Mouse (Mus musculus) neural tube, embryonic 15.5 days (tissue): ENCODE measurements at regions not wholly inside any gene's neighbourhood (a gene's known extent, or its start where the extent isn't known, plus 50 kb on each side); places are given as distances from the start of the nearest gene placed in this dataset.

Experiments used
- ATAC-seq: fragments of 200-750 bp; cut with Nextera tagmentation; 2 replicates; pipeline ENCODE4 v1.8.0; 2017; ENCODE audit warnings: mild to moderate bottlenecking, moderate TSS enrichment, moderate library complexity; ENCODE audit not compliant: low FRiP score
- H3K27ac ChIP-seq: fragments of 300-500 bp; sonication (generic); replicated peaks from 2 replicates; pipeline ENCODE4 v1.5.1; 2015; ENCODE audit warnings: mild to moderate bottlenecking, inconsistent platforms
- H3K27me3 ChIP-seq: fragments of 300-500 bp; sonication (generic); replicated peaks from 2 replicates; pipeline ENCODE4 v1.6.1; 2015; ENCODE audit warnings: inconsistent platforms
- H3K36me3 ChIP-seq: fragments of 300-500 bp; sonication (generic); 2 replicates; pipeline ENCODE4 v1.6.1; 2015; ENCODE audit warnings: inconsistent platforms
- H3K4me1 ChIP-seq: fragments of 300-500 bp; sonication (generic); 2 replicates; pipeline ENCODE4 v1.6.1; 2015; ENCODE audit warnings: inconsistent platforms
- H3K4me2 ChIP-seq: fragments of 300-500 bp; sonication (generic); 2 replicates; pipeline ENCODE4 v1.6.1; 2015; ENCODE audit warnings: inconsistent platforms, mild to moderate bottlenecking, moderate library complexity
- H3K4me3 ChIP-seq: fragments of 300-500 bp; sonication (generic); replicated peaks from 2 replicates; pipeline ENCODE4 v1.5.1; 2015; ENCODE audit warnings: mild to moderate bottlenecking, inconsistent platforms
- H3K9ac ChIP-seq: fragments of 300-500 bp; sonication (generic); replicated peaks from 2 replicates; pipeline ENCODE4 v1.6.1; 2015; ENCODE audit warnings: mild to moderate bottlenecking, inconsistent platforms
- H3K9me3 ChIP-seq: fragments of 300-500 bp; sonication (generic); replicated peaks from 2 replicates; pipeline ENCODE4 v1.6.1; 2016; ENCODE audit warnings: inconsistent platforms
- WGBS: fragments of 180-500 bp; shearing (Covaris S2); methylation state at CpG from one replicate; pipeline ENCODE4 v1.1.7; 2015; ENCODE audit warnings: mixed read lengths; 5-methylcytosine and 5-hydroxymethylcytosine counted together

DNA sequence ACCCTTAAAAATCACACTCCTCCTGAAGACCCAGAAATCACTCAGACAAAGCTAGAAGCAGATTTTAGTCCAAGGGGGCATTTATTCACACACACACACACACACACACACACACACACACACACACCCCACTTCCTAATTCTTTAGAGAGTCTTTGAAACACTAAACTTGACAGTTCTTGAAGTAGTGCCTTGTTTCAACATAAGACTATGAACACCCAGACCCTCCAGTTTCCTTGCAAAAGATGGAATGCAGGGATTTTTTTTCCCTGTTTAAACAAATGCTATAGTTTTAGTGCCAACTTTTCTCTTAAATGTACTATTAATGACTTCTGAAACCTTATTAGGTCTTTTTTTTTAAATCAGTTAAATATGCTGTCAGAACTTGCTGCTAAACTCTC lies 279.2 kb upstream of the Fat1 start:
- H3K4me2 ChIP-seq = no peak overlapping the region
- H3K27ac ChIP-seq = no peak overlapping the region
- no peak overlapping the region for H3K9ac ChIP-seq
- H3K36me3 ChIP-seq = no peaks in the 10 kb centered on the region
- ATAC-seq = no peak
- no peak overlapping the region for H3K4me3 ChIP-seq
- no peaks in the 10 kb centered on the region for H3K27me3 ChIP-seq
- H3K9me3 ChIP-seq = no peaks in the 10 kb centered on the region
- no peaks in the 10 kb centered on the region for H3K4me1 ChIP-seq

DNA sequence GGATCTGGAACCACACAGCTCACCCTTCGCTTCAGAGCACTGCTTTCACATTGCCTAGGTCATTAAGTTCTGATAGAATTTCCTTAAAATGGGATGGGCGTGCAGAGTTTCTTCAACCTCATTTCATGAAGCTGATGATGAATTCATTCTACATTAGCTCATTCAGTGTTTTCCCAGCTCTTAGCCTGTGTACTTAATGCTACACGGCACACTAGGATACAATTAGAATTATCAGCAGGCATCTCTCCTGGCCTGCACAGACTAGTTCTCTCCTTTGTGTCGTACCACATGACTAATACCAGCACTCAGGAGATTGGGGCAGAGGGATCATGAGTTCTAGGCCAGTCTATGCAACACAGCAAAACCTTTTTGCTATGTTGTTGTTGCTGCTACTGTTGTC lies 278.8 kb upstream of the Fat1 start:
- 70% methylated on average over 4 of the region's 4 CpGs for WGBS

DNA sequence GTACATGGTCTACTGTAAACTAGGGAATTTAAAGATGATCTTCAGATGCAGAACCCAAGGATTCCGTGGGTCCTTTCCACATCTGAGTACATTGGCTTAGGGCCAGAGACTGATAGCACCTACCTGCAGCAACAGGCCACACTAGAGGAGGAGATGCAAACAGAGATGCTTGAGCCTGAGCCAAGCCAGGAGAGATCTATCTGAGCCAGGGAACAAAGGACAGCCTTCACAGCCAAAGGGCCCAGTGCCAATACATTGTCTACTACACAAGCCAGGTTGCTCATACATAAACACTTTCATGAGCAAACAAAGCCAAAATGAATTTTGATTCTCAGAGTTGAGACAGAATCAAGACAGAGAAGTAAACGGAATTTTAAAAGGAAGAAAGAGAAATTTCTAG lies 273.6 kb upstream of the Fat1 start:
- no peaks in the 10 kb centered on the region for H3K36me3 ChIP-seq
- 84% methylated on average over 2 of the region's 2 CpGs for WGBS
- no peak overlapping the region for H3K4me2 ChIP-seq
- H3K4me3 ChIP-seq = no peak overlapping the region
- H3K27me3 ChIP-seq = no peaks in the 10 kb centered on the region
- no peaks in the 10 kb centered on the region for H3K9me3 ChIP-seq
- ATAC-seq = no peak
- H3K4me1 ChIP-seq = no peaks in the 10 kb centered on the region
- H3K9ac ChIP-seq = no peak overlapping the region
- H3K27ac ChIP-seq = no peak overlapping the region

More for the DNA sequence above, 278.8 kb upstream of the Fat1 start:
- Histone ChIP-seq H3K27me3 (no peaks in the 10 kb centered on the region), H3K27ac (no peak overlapping the region), H3K9ac (no peak overlapping the region), H3K4me1 (no peaks in the 10 kb centered on the region), H3K36me3 (no peaks in the 10 kb centered on the region), H3K4me3 (no peak overlapping the region), H3K9me3 (no peaks in the 10 kb centered on the region), H3K4me2 (no peak overlapping the region)
- no peak for ATAC-seq

DNA sequence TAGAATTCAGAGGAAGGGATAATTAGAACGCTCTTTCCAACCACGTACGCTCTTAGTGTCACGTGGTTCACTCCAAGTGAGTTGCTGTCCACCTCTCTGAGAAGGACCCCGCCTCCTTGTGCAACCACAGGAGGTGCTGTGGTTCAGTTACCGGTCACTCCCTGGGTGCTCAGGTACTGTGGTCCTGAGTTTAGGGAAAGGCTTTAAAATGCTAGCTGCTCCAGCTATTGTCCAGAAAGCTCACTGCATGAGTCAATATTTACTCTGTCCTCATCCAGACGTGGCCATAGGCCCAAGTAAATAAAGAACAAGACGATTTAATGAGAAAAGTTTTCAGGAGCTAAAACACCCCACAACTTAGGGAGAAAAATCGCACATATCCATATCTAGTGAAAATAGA lies 248.1 kb upstream of the Fat1 start:
- no peak overlapping the region for H3K27ac ChIP-seq
- ATAC-seq = no peak
- no peaks in the 10 kb centered on the region for H3K9me3 ChIP-seq
- WGBS = 92% methylated on average over 9 of the region's 9 CpGs
- no peaks in the 10 kb centered on the region for H3K27me3 ChIP-seq
- H3K4me2 ChIP-seq = no peak overlapping the region
- H3K36me3 ChIP-seq = no peaks in the 10 kb centered on the region
- H3K9ac ChIP-seq = no peak overlapping the region
- H3K4me3 ChIP-seq = no peak overlapping the region
- H3K4me1 ChIP-seq = no peaks in the 10 kb centered on the region

DNA sequence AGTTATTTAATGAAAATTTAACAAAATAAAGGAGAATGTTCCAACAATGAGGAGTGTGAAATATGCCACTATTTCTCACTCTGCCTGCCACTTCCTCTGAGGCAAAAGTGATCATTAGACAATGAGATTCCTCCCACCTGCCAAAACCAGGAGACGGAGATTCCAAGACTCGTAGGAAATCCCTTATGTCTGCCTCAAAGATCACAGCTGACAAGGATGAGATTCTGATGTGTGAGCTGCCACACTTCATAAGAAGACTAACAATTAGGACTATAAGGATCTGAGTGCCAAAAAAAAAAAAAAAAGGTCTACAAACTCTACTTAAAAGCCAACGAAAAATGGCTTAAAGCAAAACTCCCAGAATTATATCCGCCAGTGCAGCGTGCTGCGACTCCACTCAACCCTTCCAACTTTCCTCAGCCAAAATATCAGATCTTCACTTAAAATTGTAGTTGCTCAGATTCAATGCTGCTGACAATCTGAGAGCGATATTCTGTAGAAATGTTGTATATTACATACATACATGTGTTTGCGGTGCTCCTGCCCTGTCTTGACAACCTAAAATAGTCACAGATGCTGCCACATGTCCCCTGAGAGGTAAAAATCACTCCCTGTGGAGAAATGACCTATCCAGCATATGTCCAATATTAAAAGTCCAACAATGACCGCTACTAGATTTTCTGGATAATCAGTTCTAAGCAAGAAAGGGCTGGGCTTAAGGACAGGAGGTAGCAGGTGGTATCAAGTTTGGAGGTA lies 245.2 kb upstream of the Fat1 start:
- no peak for ATAC-seq
- 88% methylated on average over 9 of the region's 9 CpGs for WGBS
- no peak overlapping the region for H3K4me2 ChIP-seq

DNA sequence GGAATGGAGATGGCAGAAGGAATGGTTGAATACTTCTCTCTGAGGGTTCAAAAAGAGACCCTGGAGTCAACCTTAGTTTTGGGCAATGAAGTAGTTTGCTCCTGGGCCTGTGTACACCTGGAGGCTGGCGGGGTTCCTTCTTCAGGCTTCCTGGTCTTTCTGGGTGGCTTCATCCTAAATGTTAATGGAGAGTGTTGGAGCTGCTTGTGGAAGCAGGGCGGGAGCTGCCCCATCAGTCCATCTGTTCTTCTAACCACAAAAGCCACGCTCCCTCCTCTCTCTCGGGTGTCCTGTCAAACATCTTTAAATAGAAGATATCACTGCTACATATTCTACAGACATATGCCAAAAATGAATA lies 244.7 kb upstream of the Fat1 start:
- WGBS = 83% methylated on average over 4 of the region's 4 CpGs
- no peak for ATAC-seq
- Histone ChIP-seq H3K4me3 (no peak overlapping the region), H3K27ac (no peak overlapping the region), H3K4me1 (peaks cover 12% of the 10 kb centered on the region), H3K27me3 (no peaks in the 10 kb centered on the region), H3K9ac (no peak overlapping the region), H3K36me3 (no peaks in the 10 kb centered on the region), H3K9me3 (no peaks in the 10 kb centered on the region), H3K4me2 (no peak overlapping the region)

More for the DNA sequence above, 245.2 kb upstream of the Fat1 start:
- Histone ChIP-seq H3K27me3 (no peaks in the 10 kb centered on the region), H3K36me3 (no peaks in the 10 kb centered on the region), H3K4me1 (peaks cover 10% of the 10 kb centered on the region), H3K4me3 (no peak overlapping the region), H3K27ac (no peak overlapping the region), H3K9ac (no peak overlapping the region), H3K9me3 (no peaks in the 10 kb centered on the region)

DNA sequence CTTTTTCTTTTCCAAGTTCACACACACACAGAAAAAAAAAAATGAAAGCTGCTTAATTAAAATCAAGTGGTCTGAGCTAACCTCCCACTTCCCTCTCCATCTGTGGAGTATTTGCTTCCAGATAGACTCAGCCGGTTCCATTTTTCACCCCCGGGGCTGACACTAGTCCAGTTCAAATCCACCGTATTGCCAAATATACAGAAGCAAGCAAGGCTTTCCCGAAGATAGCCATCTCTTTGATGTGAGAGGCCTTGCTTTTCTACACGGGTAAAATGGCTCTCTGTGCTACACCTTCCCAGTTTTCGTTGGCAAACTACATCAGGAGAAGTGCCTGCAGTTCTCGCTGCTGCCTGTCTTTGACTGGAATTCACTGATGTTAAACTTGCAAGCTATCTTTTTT lies 244.1 kb upstream of the Fat1 start:
- Histone ChIP-seq H3K27me3 (no peaks in the 10 kb centered on the region), H3K9me3 (no peaks in the 10 kb centered on the region), H3K27ac (no peak overlapping the region), H3K4me3 (no peak overlapping the region), H3K4me2 (no peak overlapping the region), H3K4me1 (peaks cover 16% of the 10 kb centered on the region), H3K36me3 (no peaks in the 10 kb centered on the region), H3K9ac (no peak overlapping the region)
- WGBS = 77% methylated on average over 7 of the region's 7 CpGs
- ATAC-seq = no peak

DNA sequence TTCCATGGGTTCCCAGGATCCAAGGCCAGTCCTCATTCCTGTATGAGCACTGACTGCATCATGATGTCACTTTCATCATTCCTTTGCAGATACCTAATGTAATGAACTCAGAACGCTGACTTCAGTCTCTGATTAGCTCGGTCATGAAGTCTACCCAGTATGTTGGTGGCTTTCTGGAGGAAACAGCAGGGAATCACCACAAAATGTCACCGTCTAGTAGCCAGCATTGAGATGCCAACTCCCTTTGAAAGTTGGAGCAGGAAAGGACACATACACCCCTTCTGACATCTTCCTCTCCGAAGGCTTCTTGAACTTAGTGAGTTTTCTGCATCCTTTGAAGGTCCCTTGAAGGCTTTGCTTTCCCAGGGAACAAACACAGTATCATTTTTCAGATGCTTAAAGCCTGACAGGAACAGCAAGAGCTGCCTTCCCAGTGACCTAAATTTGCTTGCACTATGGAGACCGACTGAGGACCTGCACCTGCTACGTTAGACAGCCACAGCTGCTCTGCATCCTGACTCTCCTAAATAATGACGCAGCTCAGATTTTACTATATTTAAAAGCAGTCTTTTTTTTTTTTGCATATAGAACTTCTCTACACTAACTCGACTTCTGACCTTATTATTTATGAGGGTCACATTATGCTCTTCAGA lies 243.1 kb upstream of the Fat1 start:
- H3K4me3 ChIP-seq = no peak overlapping the region
- no peaks in the 10 kb centered on the region for H3K9me3 ChIP-seq
- no peak overlapping the region for H3K9ac ChIP-seq
- no peaks in the 10 kb centered on the region for H3K36me3 ChIP-seq
- 70% methylated on average over 8 of the region's 8 CpGs for WGBS
- peaks cover 20% of the 10 kb centered on the region for H3K4me1 ChIP-seq
- ATAC-seq = no peak
- H3K27ac ChIP-seq = no peak overlapping the region
- no peak overlapping the region for H3K4me2 ChIP-seq
- no peaks in the 10 kb centered on the region for H3K27me3 ChIP-seq

DNA sequence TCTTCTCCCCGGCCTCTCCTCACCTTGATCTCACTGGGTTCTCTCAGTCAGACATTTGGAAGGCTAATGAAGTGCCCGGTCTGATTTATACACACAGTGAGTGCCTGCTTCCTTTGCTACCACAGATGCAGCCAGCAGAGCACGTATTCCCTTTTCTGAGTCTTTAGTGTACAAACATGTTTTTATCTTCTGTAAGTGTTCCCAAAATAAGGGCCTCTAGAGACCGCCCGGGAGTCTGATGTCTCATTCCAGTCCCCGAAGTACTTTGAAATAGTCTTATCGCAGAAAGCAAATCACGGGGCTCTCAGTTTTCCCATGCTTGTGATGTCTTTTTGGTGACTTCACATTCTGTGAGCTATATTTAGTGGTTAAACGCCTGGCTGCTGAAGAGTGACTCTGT lies 240.4 kb upstream of the Fat1 start:
- Histone ChIP-seq H3K27me3 (no peaks in the 10 kb centered on the region), H3K4me3 (no peak overlapping the region), H3K27ac (no peak overlapping the region), H3K36me3 (no peaks in the 10 kb centered on the region), H3K4me2 (peak overlapping the region; percentile 17), H3K9ac (no peak overlapping the region), H3K9me3 (no peaks in the 10 kb centered on the region), H3K4me1 (peaks cover 20% of the 10 kb centered on the region)
- WGBS = 36% methylated on average over 9 of the region's 9 CpGs
- ATAC-seq = no peak

DNA sequence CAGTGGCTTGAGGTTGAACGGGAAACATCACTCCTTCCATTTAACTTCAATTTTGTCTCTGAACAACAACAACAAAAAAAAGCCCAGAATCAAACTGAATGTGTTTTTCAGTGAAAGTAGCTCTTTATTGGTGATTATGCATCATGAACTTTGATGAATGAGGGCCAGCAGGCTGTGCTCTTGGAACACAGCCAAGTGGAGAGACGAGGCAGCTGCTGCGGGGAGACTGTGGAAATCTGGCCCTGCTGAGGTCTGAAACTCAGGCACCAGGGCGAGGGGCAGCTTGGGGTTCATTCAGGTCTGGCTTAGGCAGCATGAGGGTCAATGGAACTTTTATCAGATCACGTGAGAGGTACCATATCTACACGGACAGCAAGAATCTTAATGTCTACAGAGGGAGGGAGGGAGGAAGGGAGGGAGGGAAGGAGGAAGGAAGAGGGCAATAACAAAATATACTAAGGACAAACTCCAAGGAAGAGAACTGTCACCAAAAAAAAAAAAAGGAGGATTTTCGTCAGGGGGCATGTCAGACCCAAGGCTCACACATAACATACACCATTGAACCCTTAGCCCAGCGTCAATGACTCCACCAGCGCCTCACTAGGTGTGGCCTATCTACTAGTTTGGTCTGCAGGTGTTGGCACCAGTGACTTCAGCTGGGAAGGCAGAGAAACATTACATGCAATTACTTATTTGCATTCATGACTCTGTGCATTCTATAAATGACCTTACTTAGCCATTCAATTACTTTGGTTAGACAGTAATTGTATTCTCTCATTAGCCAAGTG lies 239.0 kb upstream of the Fat1 start:
- Histone ChIP-seq H3K4me1 (peaks cover 20% of the 10 kb centered on the region), H3K27me3 (no peaks in the 10 kb centered on the region), H3K4me3 (no peak overlapping the region), H3K9ac (no peak overlapping the region), H3K27ac (no peak overlapping the region), H3K36me3 (no peaks in the 10 kb centered on the region), H3K4me2 (no peak overlapping the region), H3K9me3 (no peaks in the 10 kb centered on the region)
- ATAC-seq = no peak; the same call in 1 of the 2 replicates
- 33% methylated on average over 9 of the region's 9 CpGs for WGBS

DNA sequence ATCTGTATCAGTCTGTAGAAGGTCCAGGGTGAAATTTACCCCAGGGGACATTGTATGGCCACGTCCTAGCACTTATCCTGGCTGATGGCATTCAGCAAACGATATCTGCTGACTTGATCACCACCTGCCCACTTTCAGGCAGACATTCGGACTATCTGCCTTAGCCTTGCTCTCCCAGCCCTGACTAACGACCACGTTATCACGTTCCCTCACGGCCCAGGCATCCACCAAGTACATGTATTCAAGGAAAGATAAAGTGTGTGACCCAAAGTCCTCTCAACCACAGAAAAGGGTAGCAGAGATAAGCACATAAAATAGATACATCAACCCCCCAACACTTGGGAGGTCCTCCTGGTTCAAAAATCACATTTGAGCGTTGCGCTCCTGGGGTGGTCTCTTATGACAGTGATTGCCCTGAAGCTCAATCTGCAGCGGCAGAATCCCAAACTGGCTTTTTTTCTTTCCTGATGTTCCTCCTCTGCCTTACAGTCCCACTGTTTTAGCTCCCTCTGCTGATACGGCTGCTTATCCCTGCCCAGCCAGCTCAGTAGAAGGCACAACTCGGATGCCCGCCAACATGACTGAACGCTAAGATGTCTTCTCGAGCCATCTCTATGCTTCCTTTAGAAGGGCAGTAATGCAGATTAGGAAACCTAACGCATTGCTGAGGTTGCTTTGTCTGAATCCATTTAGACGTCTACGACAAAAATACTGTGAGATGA lies 235.7 kb upstream of the Fat1 start:
- Histone ChIP-seq H3K9me3 (no peaks in the 10 kb centered on the region), H3K36me3 (no peaks in the 10 kb centered on the region), H3K4me1 (peaks cover 14% of the 10 kb centered on the region), H3K27ac (no peak overlapping the region), H3K4me2 (no peak overlapping the region), H3K9ac (no peak overlapping the region), H3K27me3 (no peaks in the 10 kb centered on the region), H3K4me3 (no peak overlapping the region)
- ATAC-seq = no peak
- WGBS = 83% methylated on average over 18 of the region's 18 CpGs
